Mouse (Mus musculus) stomach, embryonic 15.5 days (tissue): ENCODE measurements around the gene Clcn1. TPM values are rescaled to one million over a fixed set of nuclear protein-coding genes. Genes with fewer than 3 reads are reported as not detected.

ENCODE experiments used
- ATAC-seq: fragments of 200-750 bp; cut with Nextera tagmentation; 2 replicates; pipeline ENCODE4 v1.8.0; 2017; ENCODE audit warnings: low read depth, moderate number of reproducible peaks, moderate TSS enrichment; ENCODE audit not compliant: insufficient read depth, low FRiP score
- H3K27ac ChIP-seq: fragments of 300-500 bp; sonication (generic); 2 replicates; pipeline ENCODE4 v1.5.1; 2015; ENCODE audit warnings: mild to moderate bottlenecking, inconsistent platforms
- H3K27me3 ChIP-seq: fragments of 300-500 bp; sonication (generic); replicated peaks from 2 replicates; pipeline ENCODE4 v1.6.1; 2015; ENCODE audit warnings: inconsistent platforms
- H3K36me3 ChIP-seq: fragments of 300-500 bp; sonication (generic); 2 replicates; pipeline ENCODE4 v1.6.1; 2015; ENCODE audit warnings: inconsistent platforms
- H3K4me1 ChIP-seq: fragments of 300-500 bp; sonication (generic); 2 replicates; pipeline ENCODE4 v1.6.1; 2015; ENCODE audit warnings: inconsistent platforms
- H3K4me2 ChIP-seq: fragments of 300-500 bp; sonication (generic); 2 replicates; pipeline ENCODE4 v1.6.1; 2015; ENCODE audit warnings: mild to moderate bottlenecking, inconsistent platforms
- H3K4me3 ChIP-seq: fragments of 300-500 bp; sonication (generic); replicated peaks from 2 replicates; pipeline ENCODE4 v1.5.1; 2015; ENCODE audit warnings: inconsistent platforms
- H3K9ac ChIP-seq: fragments of 300-500 bp; sonication (generic); 2 replicates; pipeline ENCODE4 v1.6.1; 2015; ENCODE audit warnings: inconsistent platforms
- H3K9me3 ChIP-seq: fragments of 300-500 bp; sonication (generic); 2 replicates; pipeline ENCODE4 v1.6.1; 2016; ENCODE audit warnings: inconsistent platforms
- WGBS: fragments of 180-500 bp; shearing (Covaris S2); methylation state at CpG from one replicate; pipeline ENCODE4 v1.1.7; 2015; 5-methylcytosine and 5-hydroxymethylcytosine counted together
- polyA plus RNA-seq: library from polyadenylated mRNA; unstranded; fragments of >200 nt; fragmentation: Nextera tagmentation; extraction: Ambion mirVana; gene quantifications from 2 replicates; pipeline ENCODE4 v1.2.1, GENCODE M21; 2015

The Clcn1 gene
- polyA plus RNA-seq, 1 experiment from 2014 or later, result 0.12 TPM

DNA sequence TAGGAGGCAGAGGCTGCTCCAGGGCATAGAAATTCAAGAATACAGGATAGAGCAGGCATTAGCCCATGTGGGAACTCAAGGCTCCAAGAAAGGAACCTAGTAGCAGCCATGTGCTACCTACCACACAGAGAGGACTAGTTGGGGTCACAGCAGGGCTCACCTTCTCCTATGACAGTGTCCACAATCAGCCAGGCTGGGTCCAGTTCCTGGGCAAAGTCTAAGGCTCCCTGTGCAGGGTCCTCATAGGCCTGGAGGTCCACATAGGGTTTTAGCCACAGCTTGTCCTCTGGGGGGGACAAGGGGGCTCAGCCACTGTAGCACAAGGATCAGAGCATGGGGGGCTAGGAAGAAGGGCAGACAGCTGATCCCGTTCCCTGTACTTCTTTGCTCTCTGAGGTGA, 76.0 kb downstream of the Clcn1 start:
- H3K9ac ChIP-seq, result no peak overlapping the region
- H3K9me3 ChIP-seq, result no peaks in the 10 kb centered on the region
- H3K4me1 ChIP-seq, result peaks cover 7% of the 10 kb centered on the region; the same call in 1 of the 2 replicates
- no peak overlapping the region for H3K4me3 ChIP-seq
- H3K36me3 ChIP-seq, result peaks cover 37% of the 10 kb centered on the region
- no peak overlapping the region for H3K27ac ChIP-seq
- no peak overlapping the region for H3K4me2 ChIP-seq
- WGBS, result 65% methylated on average over 1 of the region's 1 CpGs
- ATAC-seq, result no peak
- no peaks in the 10 kb centered on the region for H3K27me3 ChIP-seq

DNA sequence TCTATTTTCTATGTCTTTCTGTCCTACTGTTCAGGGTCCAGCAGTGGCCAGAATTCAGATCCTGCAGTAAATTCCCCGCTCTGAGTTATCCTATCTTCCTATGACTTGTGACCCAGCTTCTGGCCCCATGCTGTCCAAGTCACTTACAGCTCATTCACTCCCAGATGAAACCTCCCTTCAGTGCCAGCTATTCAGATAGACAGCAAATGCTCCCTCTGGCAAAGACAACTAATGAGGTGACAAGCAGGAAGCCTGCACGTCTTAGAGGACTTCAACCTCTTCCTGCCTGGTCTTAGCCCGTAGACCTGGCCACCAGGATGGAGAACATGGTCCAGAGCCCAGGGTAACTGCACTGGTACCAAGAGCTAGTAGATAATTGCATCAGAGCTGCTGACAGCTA, 76.5 kb downstream of the Clcn1 start:
- Histone ChIP-seq H3K4me1 (peaks cover 7% of the 10 kb centered on the region; the same call in 1 of the 2 replicates), H3K9me3 (no peaks in the 10 kb centered on the region), H3K27ac (no peak overlapping the region), H3K9ac (no peak overlapping the region), H3K27me3 (no peaks in the 10 kb centered on the region), H3K36me3 (peaks cover 32% of the 10 kb centered on the region), H3K4me2 (no peak overlapping the region), H3K4me3 (no peak overlapping the region)
- no peak for ATAC-seq
- 59% methylated on average over 3 of the region's 3 CpGs for WGBS

DNA sequence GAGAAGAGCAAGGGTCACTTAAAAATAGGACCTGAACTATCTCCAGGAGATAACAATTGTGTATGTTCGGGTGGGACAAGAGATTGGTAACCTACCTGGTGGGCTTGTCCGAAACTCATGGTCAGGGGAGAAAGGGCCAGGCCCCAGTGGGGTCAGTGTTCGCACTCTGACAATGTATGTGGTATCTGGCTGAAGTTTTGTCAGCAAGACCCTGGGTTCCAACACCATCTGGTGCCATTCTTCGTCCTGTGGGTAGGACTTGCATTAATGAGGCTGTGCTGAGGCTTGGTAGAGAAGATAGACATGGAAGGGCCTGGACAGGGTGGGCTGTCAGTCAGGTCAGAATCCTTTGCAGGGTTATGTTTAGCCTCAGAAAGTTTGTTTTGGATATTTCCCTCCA, 77.6 kb downstream of the Clcn1 start:
- Histone ChIP-seq H3K27ac (no peak overlapping the region), H3K9ac (no peak overlapping the region), H3K27me3 (no peaks in the 10 kb centered on the region), H3K9me3 (no peaks in the 10 kb centered on the region), H3K4me1 (peaks cover 2% of the 10 kb centered on the region; the same call in 1 of the 2 replicates), H3K36me3 (peaks cover 22% of the 10 kb centered on the region), H3K4me2 (no peak overlapping the region), H3K4me3 (no peak overlapping the region)
- ATAC-seq, result no peak
- 88% methylated on average over 4 of the region's 4 CpGs for WGBS

DNA sequence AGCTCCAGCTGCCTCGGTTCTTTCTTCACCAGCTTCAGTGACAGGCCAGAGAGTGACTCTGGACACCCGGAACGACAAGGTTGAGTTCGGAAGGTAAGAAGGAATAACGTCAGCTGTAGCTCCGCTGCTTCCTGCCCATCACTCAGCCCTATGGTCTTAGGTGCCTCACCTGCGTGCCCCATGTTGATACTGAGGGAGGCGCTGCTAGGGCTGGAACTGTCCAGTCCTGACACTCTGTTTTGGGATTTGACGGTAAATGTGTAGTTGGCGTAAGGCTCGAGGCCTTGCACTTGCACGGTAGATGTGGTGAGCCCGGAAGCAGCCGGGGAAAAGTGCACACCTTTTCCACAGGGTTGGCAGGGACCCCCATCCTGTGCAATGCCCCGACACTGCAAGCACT, 78.1 kb downstream of the Clcn1 start:
- no peak for ATAC-seq
- Histone ChIP-seq H3K36me3 (peaks cover 18% of the 10 kb centered on the region; the same call in 1 of the 2 replicates), H3K9me3 (no peaks in the 10 kb centered on the region), H3K9ac (no peak overlapping the region), H3K27ac (no peak overlapping the region), H3K27me3 (no peaks in the 10 kb centered on the region), H3K4me2 (no peak overlapping the region), H3K4me3 (no peak overlapping the region), H3K4me1 (no peaks in the 10 kb centered on the region)
- WGBS, result 80% methylated on average over 15 of the region's 15 CpGs

DNA sequence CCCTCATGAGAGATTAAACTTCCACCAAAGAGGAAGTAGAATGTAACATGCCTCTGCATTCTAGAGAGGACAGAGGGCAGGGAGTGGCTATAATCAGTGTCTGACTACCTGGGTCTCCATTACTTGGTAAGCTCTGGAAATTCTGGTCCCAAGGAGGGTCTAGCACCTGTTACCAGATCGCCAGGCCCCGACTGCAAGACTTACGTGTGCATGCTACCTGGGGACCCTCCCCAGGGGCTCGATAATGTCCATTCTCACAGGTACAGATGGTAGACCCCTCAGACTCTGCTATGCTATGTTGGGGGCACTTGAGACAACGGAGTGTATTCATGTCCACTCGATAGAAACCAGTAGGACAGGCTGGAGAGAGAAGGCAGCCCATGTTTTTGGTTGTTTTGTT, 78.7 kb downstream of the Clcn1 start:
- no peak for ATAC-seq
- H3K4me2 ChIP-seq, result no peak overlapping the region
- peaks cover 12% of the 10 kb centered on the region; the same call in 1 of the 2 replicates for H3K36me3 ChIP-seq
- no peaks in the 10 kb centered on the region for H3K4me1 ChIP-seq
- H3K9ac ChIP-seq, result no peak overlapping the region
- no peaks in the 10 kb centered on the region for H3K27me3 ChIP-seq
- no peaks in the 10 kb centered on the region for H3K9me3 ChIP-seq
- H3K4me3 ChIP-seq, result no peak overlapping the region
- 95% methylated on average over 6 of the region's 6 CpGs for WGBS
- H3K27ac ChIP-seq, result no peak overlapping the region

Other genes with a start within 250 kb of the Clcn1 start
- gene Sva, start 248.3 kb upstream of the Clcn1 start, polyA plus RNA-seq, result not detected in 2 replicates
- gene Tas2r139, start 145.7 kb upstream of the Clcn1 start, polyA plus RNA-seq, result not detected in 2 replicates
- gene Tas2r144, start 71.4 kb upstream of the Clcn1 start, polyA plus RNA-seq, result not detected in 2 replicates
- gene Gstk1, start 40.8 kb upstream of the Clcn1 start, polyA plus RNA-seq, result 19.1 and 23.0 TPM in 2 replicates
- gene Tmem139, start 24.7 kb upstream of the Clcn1 start, polyA plus RNA-seq, result 4.8 and 4.9 TPM in 2 replicates
- 48.4 and 49.8 TPM in 2 replicates for gene Casp2, start 21.7 kb upstream of the Clcn1 start, polyA plus RNA-seq
- gene Fam131b, start 38.0 kb downstream of the Clcn1 start, polyA plus RNA-seq, result 0.22 and 0.23 TPM in 2 replicates
- 96.9 and 105 TPM in 2 replicates for gene Zyx, start 62.9 kb downstream of the Clcn1 start, polyA plus RNA-seq
- gene Epha1, start 86.6 kb downstream of the Clcn1 start, polyA plus RNA-seq, result 16.3 and 16.9 TPM in 2 replicates
- gene Tas2r143, start 113.6 kb downstream of the Clcn1 start, polyA plus RNA-seq, result not detected in 2 replicates
- not detected in 2 replicates for gene Tas2r135, start 118.7 kb downstream of the Clcn1 start, polyA plus RNA-seq
- gene Tas2r126, start 147.8 kb downstream of the Clcn1 start, polyA plus RNA-seq, result not detected in 2 replicates
- gene Olfr458, start 178.5 kb downstream of the Clcn1 start, polyA plus RNA-seq, result not detected in 2 replicates
- not detected in 2 replicates for gene Olfr457, start 189.7 kb downstream of the Clcn1 start, polyA plus RNA-seq
- not detected in 2 replicates for gene Olfr456, start 200.5 kb downstream of the Clcn1 start, polyA plus RNA-seq